Mouse (Mus musculus): Measurements from ENCODE around the gene 4833439L19Rik. TPM values are rescaled to one million over a fixed set of nuclear protein-coding genes. Genes with fewer than 3 reads are reported as not detected.
A peak's percentile ranks its signal among the peaks of the same experiment; 100 is the strongest.
"Not testable (repeated sequence)": the region's sequence is repeated elsewhere in the genome, so short reads cannot be mapped to it uniquely, and the experiment has no call there.

The 4833439L19Rik gene
- 100 to 1,000 TPM; 134 to 143 TPM for total RNA-seq (2021)
- long read RNA-seq, experiment 1, transcript 4833439L19Rik-208 (8 exons, 2,502 nt): minor isoform, 9 of 341 reads
- long read RNA-seq, experiment 1, transcript 4833439L19Rik-209 (5 exons, 946 nt): minor isoform, 30 of 341 reads
- long read RNA-seq, experiment 1, transcript 4833439L19Rik-201 (9 exons, 2,727 nt): major isoform, 71 of 341 reads
- long read RNA-seq, experiment 1, partial matches to known transcripts: 40 of 341 reads
- long read RNA-seq, experiment 1, other reads (novel, unspliced or antisense): 191 of 341 reads
- long read RNA-seq, experiment 2, transcript 4833439L19Rik-208 (8 exons, 2,502 nt): minor isoform, 7 of 283 reads
- long read RNA-seq, experiment 2, transcript 4833439L19Rik-209 (5 exons, 946 nt): minor isoform, 29 of 283 reads
- long read RNA-seq, experiment 2, transcript 4833439L19Rik-201 (9 exons, 2,727 nt): major isoform, 61 of 283 reads
- long read RNA-seq, experiment 2, partial matches to known transcripts: 34 of 283 reads
- long read RNA-seq, experiment 2, other reads (novel, unspliced or antisense): 152 of 283 reads

- intact Hi-C loops (cut with DNase I): loop anchor here (1.0 to 5.0 kb wide), 2 partner anchors 9 to 98 kb away; partner anchors contain the start of gene Thoc3
- DNase-seq (ENCODE audit: extremely low spot score in 1 of 2, low spot score in 2 of 2): peak; percentile 93 to 95
- peak within 1 kb of the TSS; percentile 90 for H3K4me3 ChIP-seq
- TF ChIP-seq CTCF (IDR thresholded peaks at IDR 0.05): no peak
- H3K27ac ChIP-seq: peak within 1 kb of the TSS; percentile 90
Observed at GRCm38 (mm10) chr13:54565201-54565581, at the start of gene 4833439L19Rik. Gene 4833439L19Rik (minus strand): TSS chr13:54565435.

- TF ChIP-seq CTCF (IDR thresholded peaks at IDR 0.05): peak; percentile 31
Observed at GRCm38 (mm10) chr13:54613141-54613540, 47.9 kb upstream of the 4833439L19Rik start.

GRCm38 (mm10) chr13:54610972-54611754 is 45.9 kb upstream of the 4833439L19Rik start, which contains the start of gene Cltb:
Gene Cltb (minus strand): TSS chr13:54611344.
- H3K4me3 ChIP-seq: peak within 1 kb of the TSS; percentile 94
- peak; percentile 93 to 96 for DNase-seq (ENCODE audit: extremely low spot score in 1 of 2, low spot score in 2 of 2)
- intact Hi-C loops (cut with DNase I): loop anchor here (2.0 kb wide), 1 partner anchor 20 kb away; the partner anchor contains the start of genes Higd2a and Nop16
- peak within 1 kb of the TSS; percentile 99 for H3K27ac ChIP-seq
- TF ChIP-seq CTCF (IDR thresholded peaks at IDR 0.05): no peak

More at GRCm38 (mm10) chr13:54613141-54613540, 47.9 kb upstream of the 4833439L19Rik start:
- DNase-seq (ENCODE audit: extremely low spot score in 1 of 2, low spot score in 2 of 2); H3K4me3 ChIP-seq; H3K27ac ChIP-seq; intact Hi-C loops (cut with DNase I): not testable (repeated sequence)

GRCm38 (mm10) chr13:54610613-54610971 is 45.4 kb upstream of the 4833439L19Rik start:
- no peak; the same call in 1 of the 2 replicates for TF ChIP-seq CTCF (IDR thresholded peaks at IDR 0.05)
- peak overlapping the region; percentile 94 for H3K4me3 ChIP-seq
- intact Hi-C loops (cut with DNase I): loop anchor here (2.0 kb wide), 1 partner anchor 20 kb away; the partner anchor contains the start of genes Higd2a and Nop16
- peak overlapping the region; percentile 99 for H3K27ac ChIP-seq
- peak in 1 of 2 experiments; percentile 41 for DNase-seq (ENCODE audit: extremely low spot score in 1 of 2, low spot score in 2 of 2)

GRCm38 (mm10) chr13:54609301-54609700 is 44.1 kb upstream of the 4833439L19Rik start:
- Histone ChIP-seq H3K4me3 (peak overlapping the region; percentile 94), H3K27ac (peak overlapping the region; percentile 74)
- TF ChIP-seq CTCF (IDR thresholded peaks at IDR 0.05): no peak
- intact Hi-C loops (cut with DNase I): no loop called here
- no peak for DNase-seq (ENCODE audit: extremely low spot score in 1 of 2, low spot score in 2 of 2)

- intact Hi-C loops (cut with DNase I): no loop called here
- peak; percentile 38 to 47 for DNase-seq (ENCODE audit: extremely low spot score in 1 of 2, low spot score in 2 of 2)
- Histone ChIP-seq H3K27ac (peak overlapping the region; percentile 74), H3K4me3 (peak overlapping the region; percentile 94)
- no peak for TF ChIP-seq CTCF (IDR thresholded peaks at IDR 0.05)
Observed at GRCm38 (mm10) chr13:54608666-54609065, 43.4 kb upstream of the 4833439L19Rik start.

- intact Hi-C loops (cut with DNase I): no loop called here
- H3K4me3 ChIP-seq: peak overlapping the region; percentile 94
- no peak for DNase-seq (ENCODE audit: extremely low spot score in 1 of 2, low spot score in 2 of 2)
- no peak for TF ChIP-seq CTCF (IDR thresholded peaks at IDR 0.05)
- H3K27ac ChIP-seq: peak overlapping the region; percentile 74
Observed at GRCm38 (mm10) chr13:54608002-54608401, 42.8 kb upstream of the 4833439L19Rik start.

- no peak for DNase-seq (ENCODE audit: extremely low spot score in 1 of 2, low spot score in 2 of 2)
- Histone ChIP-seq H3K27ac (no peak overlapping the region), H3K4me3 (no peak overlapping the region)
- intact Hi-C loops (cut with DNase I): no loop called here
- TF ChIP-seq CTCF (IDR thresholded peaks at IDR 0.05): no peak
Observed at GRCm38 (mm10) chr13:54607204-54607603, 42.0 kb upstream of the 4833439L19Rik start.

GRCm38 (mm10) chr13:54605426-54605825 is 40.2 kb upstream of the 4833439L19Rik start:
- H3K27ac ChIP-seq: peak overlapping the region; percentile 18; the same call in 1 of the 2 replicates
- intact Hi-C loops (cut with DNase I): no loop called here

GRCm38 (mm10) chr13:54604221-54604620 is 39.0 kb upstream of the 4833439L19Rik start:
- no peak for TF ChIP-seq CTCF (IDR thresholded peaks at IDR 0.05)
- intact Hi-C loops (cut with DNase I): no loop called here
- no peak overlapping the region for H3K27ac ChIP-seq
- H3K4me3 ChIP-seq: no peak overlapping the region
- DNase-seq (ENCODE audit: extremely low spot score in 1 of 2, low spot score in 2 of 2): no peak

More at GRCm38 (mm10) chr13:54605426-54605825, 40.2 kb upstream of the 4833439L19Rik start:
- TF ChIP-seq CTCF (IDR thresholded peaks at IDR 0.05): no peak
- no peak overlapping the region for H3K4me3 ChIP-seq
- no peak for DNase-seq (ENCODE audit: extremely low spot score in 1 of 2, low spot score in 2 of 2)

GRCm38 (mm10) chr13:54603501-54603900 is 38.3 kb upstream of the 4833439L19Rik start:
- intact Hi-C loops (cut with DNase I): no loop called here
- TF ChIP-seq CTCF (IDR thresholded peaks at IDR 0.05): no peak; the same call in 1 of the 2 replicates
- no peak overlapping the region for H3K4me3 ChIP-seq
- no peak for DNase-seq (ENCODE audit: extremely low spot score in 1 of 2, low spot score in 2 of 2)
- no peak overlapping the region for H3K27ac ChIP-seq
